Mouse (Mus musculus): ENCODE data around the gene Cmtm3.

Cmtm3 gene

GRCm38 (mm10) chr8:104383296-104383695 is 44.1 kb downstream of the Cmtm3 start:
- DNase-seq (ENCODE audit: low spot score): no peak

GRCm38 (mm10) chr8:104383977-104384376 is 44.8 kb downstream of the Cmtm3 start:
- DNase-seq (ENCODE audit: low spot score): no peak

GRCm38 (mm10) chr8:104386693-104387092 is 47.5 kb downstream of the Cmtm3 start:
- no peak for DNase-seq (ENCODE audit: low spot score)

DNA sequence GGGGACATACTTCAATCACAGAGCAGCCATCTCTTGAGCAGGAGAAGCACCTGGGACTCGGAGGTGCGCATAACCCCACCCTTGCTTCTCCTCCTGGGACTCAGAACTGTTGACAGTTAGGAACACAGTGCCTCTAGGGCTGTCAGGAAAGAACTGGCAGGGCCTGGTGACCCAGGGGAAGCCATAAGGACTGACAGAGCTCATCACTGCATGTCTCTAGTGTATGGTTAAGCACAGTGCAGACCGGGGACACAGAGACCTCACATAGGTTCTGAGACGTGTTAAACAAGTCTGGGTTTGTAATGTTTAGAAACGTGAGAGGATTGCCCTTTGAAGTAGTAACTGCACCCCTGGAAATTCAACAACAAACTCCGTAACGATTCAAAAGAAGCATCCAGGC is 48.3 kb downstream of the Cmtm3 start:
- DNase-seq (ENCODE audit: low spot score): no peak

DNA sequence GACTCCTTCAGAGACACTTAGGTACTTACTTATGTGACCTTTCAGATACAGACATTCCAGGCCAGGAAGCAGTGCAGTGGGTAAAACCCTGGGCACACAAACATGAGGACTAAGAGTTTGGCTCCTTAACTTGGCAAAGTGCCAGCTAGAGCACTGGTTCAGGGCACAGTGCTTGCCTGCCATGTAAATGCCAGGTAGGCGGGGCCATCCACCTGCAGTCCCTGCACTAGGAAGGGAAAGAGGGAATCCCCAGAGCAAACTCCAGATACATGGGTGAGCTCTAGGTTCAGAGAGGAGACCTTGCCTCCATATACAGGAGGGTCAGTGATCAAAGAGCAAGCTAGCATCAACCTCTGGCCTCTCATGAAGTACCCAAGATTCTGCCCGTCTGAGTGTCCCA is 48.8 kb downstream of the Cmtm3 start:
- DNase-seq (ENCODE audit: low spot score): no peak

DNA sequence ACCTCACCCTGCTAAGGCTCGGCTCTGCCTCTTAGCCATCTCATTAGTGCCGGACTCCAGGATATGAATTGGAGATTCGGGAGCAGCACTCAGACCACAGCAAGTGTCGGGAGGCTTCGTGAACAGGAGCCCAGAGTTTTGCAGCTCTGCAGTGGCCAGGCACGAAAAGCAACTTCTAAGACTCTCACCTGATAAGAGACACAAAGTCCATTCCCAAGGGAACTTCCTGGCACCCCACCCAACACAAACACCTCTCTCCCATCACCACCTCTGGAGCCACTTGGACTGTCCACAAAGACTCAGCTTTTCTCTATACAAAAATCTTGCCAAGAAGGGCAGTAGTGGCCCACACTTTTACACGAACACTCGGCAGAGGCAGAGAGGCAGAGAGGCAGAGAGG is 51.0 kb downstream of the Cmtm3 start:
- DNase-seq (ENCODE audit: low spot score): no peak

DNA sequence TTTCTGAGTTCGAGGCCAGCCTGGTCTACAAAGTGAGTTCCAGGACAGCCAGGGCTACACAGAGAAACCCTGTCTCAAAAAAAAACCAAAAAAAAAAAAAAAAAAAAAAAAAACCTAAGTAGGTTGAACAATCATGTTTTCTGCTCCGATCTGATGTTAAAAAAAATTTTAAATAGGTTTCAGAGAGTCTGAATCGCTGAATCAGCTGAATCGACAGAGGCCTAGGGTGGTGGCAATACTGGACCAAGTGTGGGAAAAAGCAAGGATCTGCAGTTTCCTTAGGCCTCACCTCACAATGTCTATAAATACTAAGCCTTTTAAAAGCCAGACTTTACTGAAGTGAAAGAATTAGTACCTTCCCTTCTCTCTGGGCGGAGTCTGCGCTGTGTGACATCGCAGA is 53.9 kb downstream of the Cmtm3 start:
- no peak for DNase-seq (ENCODE audit: low spot score)

DNA sequence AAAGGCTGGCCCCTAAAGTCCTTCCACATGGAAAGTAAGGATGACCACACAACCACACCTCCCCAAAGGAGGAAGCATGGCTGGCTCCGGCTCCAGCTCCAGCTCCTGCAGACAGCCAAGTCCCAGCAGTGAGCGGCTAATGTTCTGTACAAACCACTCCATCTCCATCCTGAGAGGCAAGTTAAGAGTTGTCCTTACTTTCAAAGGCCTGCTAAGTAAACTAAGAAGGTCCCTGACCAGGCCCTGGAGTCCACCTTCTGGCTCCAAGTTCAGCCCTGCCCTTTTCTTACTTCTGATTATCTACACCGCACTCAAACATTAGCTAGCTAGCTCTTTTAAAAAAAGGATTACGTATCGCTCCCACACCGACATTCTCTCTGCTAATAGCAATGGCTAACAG is 54.6 kb downstream of the Cmtm3 start:
- no peak for DNase-seq (ENCODE audit: low spot score)

- DNase-seq (ENCODE audit: low spot score): no peak
Measured at GRCm38 (mm10) chr8:104394801-104395702, 55.8 kb downstream of the Cmtm3 start.

GRCm38 (mm10) chr8:104395703-104396357 is 56.6 kb downstream of the Cmtm3 start, which contains the start of gene Cmtm4:
Gene Cmtm4 (minus strand): TSS chr8:104395807.
- DNase-seq (ENCODE audit: low spot score): peak; percentile 33
